Mouse (Mus musculus) adrenal gland, postnatal 4 days (tissue): ENCODE results near the gene D10Jhu81e. TPM values are rescaled to one million over a fixed set of nuclear protein-coding genes. Genes with fewer than 3 reads are reported as not detected.

Experiments
- DNase-seq, 2 experiments: peaks; one replicate each; pipeline ENCODE4 v3.0.0; 2021 to 2022; ENCODE audit warnings: low spot score in 2 of 2, mixed read lengths in 2 of 2
- total RNA-seq, 2 experiments: library from RNA; stranded (reverse); gene quantifications; 2 replicates each; pipeline ENCODE4 v1.2.3; 2021

The D10Jhu81e gene
- total RNA-seq, 2 experiments from 2014 or later, result 150 to 164 TPM

GRCm38 (mm10) chr10:78164786-78165185, 4.8 kb downstream of the D10Jhu81e start:
- DNase-seq, result no peak

GRCm38 (mm10) chr10:78163923-78164322, 5.7 kb downstream of the D10Jhu81e start:
- DNase-seq, result peak in 1 of 2 experiments; percentile 49

GRCm38 (mm10) chr10:78163241-78163640, 6.3 kb downstream of the D10Jhu81e start:
- no peak for DNase-seq

- DNase-seq, result no peak
Measured at GRCm38 (mm10) chr10:78162646-78163045, 6.9 kb downstream of the D10Jhu81e start.

- no peak for DNase-seq
Measured at GRCm38 (mm10) chr10:78161096-78161495, 8.5 kb downstream of the D10Jhu81e start.

- no peak for DNase-seq
Measured at GRCm38 (mm10) chr10:78160369-78161095, 9.1 kb downstream of the D10Jhu81e start.

GRCm38 (mm10) chr10:78159906-78160305, 9.7 kb downstream of the D10Jhu81e start:
- DNase-seq, result peak; percentile 48 to 67

GRCm38 (mm10) chr10:78159252-78159878, 10.2 kb downstream of the D10Jhu81e start:
- no peak for DNase-seq

GRCm38 (mm10) chr10:78158041-78158440, 11.5 kb downstream of the D10Jhu81e start:
- no peak for DNase-seq

GRCm38 (mm10) chr10:78156926-78157325, 12.7 kb downstream of the D10Jhu81e start:
- DNase-seq, result no peak

- no peak for DNase-seq
Measured at GRCm38 (mm10) chr10:78148834-78149766, 20.5 kb downstream of the D10Jhu81e start.

GRCm38 (mm10) chr10:78147908-78148441, 21.6 kb downstream of the D10Jhu81e start:
- DNase-seq, result no peak

GRCm38 (mm10) chr10:78143727-78144505, 25.7 kb downstream of the D10Jhu81e start:
- DNase-seq, result no peak

GRCm38 (mm10) chr10:78140843-78141242, 28.7 kb downstream of the D10Jhu81e start:
- no peak for DNase-seq

- DNase-seq, result no peak
Measured at GRCm38 (mm10) chr10:78140251-78140600, 29.4 kb downstream of the D10Jhu81e start.

- no peak for DNase-seq
Measured at GRCm38 (mm10) chr10:78139572-78140250, 29.9 kb downstream of the D10Jhu81e start.

- DNase-seq, result no peak
Measured at GRCm38 (mm10) chr10:78138812-78139523, 30.6 kb downstream of the D10Jhu81e start.

GRCm38 (mm10) chr10:78137191-78137590, 32.4 kb downstream of the D10Jhu81e start:
- DNase-seq, result no peak

GRCm38 (mm10) chr10:78135947-78136346, 33.6 kb downstream of the D10Jhu81e start:
- no peak for DNase-seq
